Mouse (Mus musculus): ENCODE measurements at regions not wholly inside any gene's neighbourhood (a gene's known extent, or its start where the extent isn't known, plus 50 kb on each side); places are given as distances from the start of the nearest gene placed in this dataset.

- DNase-seq (ENCODE audit: low read depth, low spot score) = peak; percentile 17
These were observed 125.2 kb upstream of the Map1b start for GRCm38 (mm10) chr13:99641386-99642165.

GRCm38 (mm10) chr13:99632706-99633105 lies 116.4 kb upstream of the Map1b start:
- DNase-seq (ENCODE audit: low read depth, low spot score) = no peak

GRCm38 (mm10) chr13:99630800-99631199 lies 114.5 kb upstream of the Map1b start:
- DNase-seq (ENCODE audit: low read depth, low spot score) = no peak

GRCm38 (mm10) chr13:99630356-99630755 lies 114.0 kb upstream of the Map1b start:
- peak; percentile 34 for DNase-seq (ENCODE audit: low read depth, low spot score)

GRCm38 (mm10) chr13:99625196-99625595 lies 108.9 kb upstream of the Map1b start:
- no peak for DNase-seq (ENCODE audit: low read depth, low spot score)

GRCm38 (mm10) chr13:99618332-99618731 lies 102.0 kb upstream of the Map1b start:
- DNase-seq (ENCODE audit: low read depth, low spot score) = no peak

- DNase-seq (ENCODE audit: low read depth, low spot score) = no peak
These were observed 101.1 kb upstream of the Map1b start for GRCm38 (mm10) chr13:99617457-99617856.

- DNase-seq (ENCODE audit: low read depth, low spot score) = no peak
These were observed 95.6 kb upstream of the Map1b start for GRCm38 (mm10) chr13:99611715-99612494.

- DNase-seq (ENCODE audit: low read depth, low spot score) = no peak
These were observed 94.2 kb upstream of the Map1b start for GRCm38 (mm10) chr13:99610498-99610897.

GRCm38 (mm10) chr13:99609151-99610146 lies 93.1 kb upstream of the Map1b start:
- DNase-seq (ENCODE audit: low read depth, low spot score) = peak; percentile 44

- DNase-seq (ENCODE audit: low read depth, low spot score) = no peak
These were observed 92.3 kb upstream of the Map1b start for GRCm38 (mm10) chr13:99608591-99608990.

- DNase-seq (ENCODE audit: low read depth, low spot score) = no peak
These were observed 90.9 kb upstream of the Map1b start for GRCm38 (mm10) chr13:99607208-99607607.

GRCm38 (mm10) chr13:99606606-99606990 lies 90.3 kb upstream of the Map1b start:
- peak; percentile 71 for DNase-seq (ENCODE audit: low read depth, low spot score)

GRCm38 (mm10) chr13:99605866-99606605 lies 89.7 kb upstream of the Map1b start:
- DNase-seq (ENCODE audit: low read depth, low spot score) = no peak

- no peak for DNase-seq (ENCODE audit: low read depth, low spot score)
These were observed 81.6 kb upstream of the Map1b start for GRCm38 (mm10) chr13:99597891-99598290.

GRCm38 (mm10) chr13:99593846-99594813 lies 77.8 kb upstream of the Map1b start:
- no peak for DNase-seq (ENCODE audit: low read depth, low spot score)

GRCm38 (mm10) chr13:99593243-99593635 lies 76.9 kb upstream of the Map1b start:
- no peak for DNase-seq (ENCODE audit: low read depth, low spot score)

- DNase-seq (ENCODE audit: low read depth, low spot score) = peak; percentile 68
These were observed 76.4 kb upstream of the Map1b start for GRCm38 (mm10) chr13:99592596-99593242.

- DNase-seq (ENCODE audit: low read depth, low spot score) = no peak
These were observed 72.3 kb upstream of the Map1b start for GRCm38 (mm10) chr13:99588646-99589045.

Data from ZHBTc4 (cell line).